Mouse (Mus musculus) embryo, embryonic 9.5 days (tissue): ENCODE results near the gene Pcbp2.

ENCODE experiments used
- DNase-seq: peaks from one replicate; pipeline ENCODE4 v3.0.0-alpha.2; 2017; ENCODE audit errors: extremely low spot score

Pcbp2 gene

DNA sequence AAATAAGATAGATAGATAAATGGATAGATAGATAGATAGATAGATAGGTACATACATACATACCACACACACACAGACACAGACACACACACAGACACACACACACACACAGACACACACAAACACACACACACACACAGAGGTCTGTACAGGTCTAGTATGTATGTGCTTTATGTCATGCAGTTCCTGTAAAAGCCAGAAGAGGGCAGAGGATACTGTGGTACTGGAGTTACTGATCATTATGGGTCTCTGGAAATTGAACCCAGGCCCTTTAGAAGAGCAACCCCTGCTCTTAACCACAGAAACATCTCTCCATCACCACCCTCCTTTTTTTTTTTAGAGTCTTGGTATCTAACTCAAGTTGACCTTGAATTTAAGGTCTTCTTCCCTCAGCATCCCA lies 6.7 kb upstream of the Pcbp2 start:
- no peak for DNase-seq

DNA sequence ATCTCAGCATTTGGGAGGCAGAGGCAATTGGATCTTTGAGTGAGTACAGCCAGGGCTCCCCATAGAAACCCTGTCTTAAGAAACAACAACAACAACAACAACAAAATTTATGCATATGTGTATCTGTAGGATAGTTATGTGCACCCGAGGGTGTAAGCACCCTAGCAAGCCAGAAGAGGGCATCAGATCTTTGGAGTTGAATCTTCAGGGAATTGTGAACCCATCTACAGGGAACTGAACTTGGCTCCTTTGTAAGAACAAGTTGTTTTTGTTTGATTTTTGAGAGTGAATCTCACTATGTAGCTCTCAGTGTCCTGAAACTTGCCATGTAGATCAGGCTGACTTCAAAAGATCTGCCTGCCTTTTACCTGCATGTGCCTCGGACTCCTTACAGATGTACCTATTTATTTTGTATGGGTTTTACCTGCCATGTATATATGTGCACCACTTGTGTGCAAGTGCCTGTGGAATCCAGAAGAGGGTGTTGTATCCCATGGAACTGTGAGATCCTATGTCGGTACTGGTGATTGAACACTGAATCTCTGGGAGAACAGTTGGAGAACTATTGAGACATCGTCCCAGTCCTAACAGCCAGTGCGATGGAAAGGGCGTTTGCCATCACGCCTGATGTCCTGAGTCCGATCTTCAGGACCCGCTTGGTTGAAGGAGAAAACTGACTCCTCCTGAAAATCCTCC lies 1.5 kb upstream of the Pcbp2 start:
- no peak for DNase-seq

DNA sequence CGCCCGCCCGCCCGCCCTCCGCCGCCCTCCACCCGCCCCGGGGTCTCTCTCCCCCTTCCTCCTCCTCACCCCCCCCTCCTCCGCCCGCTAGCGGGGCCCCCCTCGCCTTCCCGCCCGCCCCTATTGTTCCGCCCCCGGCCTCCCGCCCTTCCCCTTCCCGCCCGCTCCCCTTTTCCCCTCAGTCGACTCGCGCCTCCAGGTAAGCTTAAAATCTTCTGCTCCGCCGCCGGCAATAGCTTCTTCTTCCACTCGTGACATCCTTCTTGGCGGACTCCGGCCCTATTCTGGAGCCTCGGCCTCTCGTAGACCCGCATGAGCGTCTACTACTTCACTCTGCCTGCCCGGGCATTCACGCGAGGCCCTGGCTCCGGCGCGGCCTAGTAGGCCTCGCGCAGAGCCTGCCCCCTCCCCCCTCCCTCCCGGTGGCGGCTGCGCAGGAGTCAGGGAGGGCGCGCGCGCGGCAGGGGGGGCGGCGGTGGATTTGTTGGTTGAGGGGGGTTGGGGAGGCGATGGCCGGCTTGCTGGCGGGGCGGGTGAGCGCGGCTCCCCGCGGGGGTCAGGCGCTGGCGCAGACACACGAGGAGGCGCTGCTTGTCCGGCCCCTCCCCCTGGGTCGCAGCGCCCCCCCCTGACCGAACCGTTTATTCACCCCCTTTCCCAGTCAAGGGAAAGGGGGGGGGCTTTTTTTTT lies 411 bp downstream of the Pcbp2 start:
- peak; percentile 91 for DNase-seq

DNA sequence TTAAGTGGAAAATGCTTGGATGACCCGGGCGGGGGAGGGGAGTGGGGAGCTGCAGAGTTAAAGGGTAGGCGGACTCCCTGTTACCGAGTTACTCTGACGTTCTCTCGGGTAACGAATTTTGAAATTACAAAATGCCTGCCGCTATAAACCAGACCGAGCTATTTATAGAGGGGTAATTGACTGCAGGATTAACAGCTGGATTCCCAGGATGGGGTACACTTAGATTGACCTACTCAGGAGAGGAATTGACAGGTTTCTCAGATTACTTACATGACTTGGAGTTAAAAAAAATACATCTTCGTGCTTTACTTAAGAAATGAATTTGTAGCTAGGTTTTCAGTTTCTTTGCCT lies 931 bp downstream of the Pcbp2 start:
- DNase-seq: no peak

DNA sequence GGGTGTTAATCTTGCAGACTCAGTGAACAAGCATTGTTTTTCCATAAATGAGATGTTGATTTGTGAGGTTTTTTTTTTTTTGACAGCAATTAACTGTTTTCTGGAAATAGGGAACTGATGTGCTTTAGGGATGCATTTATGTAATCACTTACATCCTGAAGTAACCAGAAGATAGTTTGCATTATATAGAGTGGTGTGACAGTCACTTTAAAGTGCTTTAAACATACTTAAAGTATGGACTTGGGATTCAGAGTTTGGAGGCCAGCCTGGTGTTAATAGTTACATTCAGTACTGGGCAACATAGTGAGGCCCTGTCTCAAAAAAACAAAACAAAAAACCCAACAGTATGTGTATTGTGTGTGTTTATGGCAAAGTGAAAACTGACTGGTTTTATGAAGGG lies 1.4 kb downstream of the Pcbp2 start:
- DNase-seq: no peak

DNA sequence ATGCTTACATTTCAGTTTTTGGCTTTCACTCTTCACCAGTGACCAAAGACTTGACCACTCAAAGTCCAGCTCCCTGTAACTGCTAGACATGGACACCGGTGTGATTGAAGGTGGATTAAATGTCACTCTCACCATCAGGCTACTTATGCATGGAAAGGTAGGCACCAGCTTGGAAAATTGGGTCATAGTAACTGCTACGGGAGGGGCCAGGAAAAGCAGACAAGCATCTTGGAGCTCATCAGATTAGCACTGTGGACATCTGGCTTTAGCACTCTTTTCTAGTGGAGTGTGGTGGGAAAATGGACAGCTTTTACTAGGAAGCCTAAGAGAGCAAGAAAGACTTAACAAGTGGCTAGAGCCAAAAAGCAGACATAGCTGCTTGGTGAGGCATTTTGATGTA lies 2.9 kb downstream of the Pcbp2 start:
- no peak for DNase-seq

DNA sequence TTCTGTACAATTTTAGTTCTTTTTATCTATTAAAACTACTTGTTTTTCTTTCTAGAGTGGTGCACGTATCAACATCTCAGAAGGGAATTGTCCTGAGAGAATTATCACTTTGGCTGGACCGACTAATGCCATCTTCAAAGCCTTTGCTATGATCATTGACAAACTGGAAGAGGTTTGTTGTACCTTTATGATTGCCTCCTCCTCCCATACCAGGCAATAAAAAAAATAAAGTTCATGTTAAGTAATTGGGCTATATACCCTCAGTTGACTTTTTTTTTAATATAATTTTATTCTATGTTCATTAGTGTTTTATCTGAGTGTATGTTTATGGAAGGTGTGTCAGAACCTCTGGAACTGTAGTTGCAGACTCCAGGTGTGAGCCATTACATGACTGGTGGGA lies 4.2 kb downstream of the Pcbp2 start:
- no peak for DNase-seq

DNA sequence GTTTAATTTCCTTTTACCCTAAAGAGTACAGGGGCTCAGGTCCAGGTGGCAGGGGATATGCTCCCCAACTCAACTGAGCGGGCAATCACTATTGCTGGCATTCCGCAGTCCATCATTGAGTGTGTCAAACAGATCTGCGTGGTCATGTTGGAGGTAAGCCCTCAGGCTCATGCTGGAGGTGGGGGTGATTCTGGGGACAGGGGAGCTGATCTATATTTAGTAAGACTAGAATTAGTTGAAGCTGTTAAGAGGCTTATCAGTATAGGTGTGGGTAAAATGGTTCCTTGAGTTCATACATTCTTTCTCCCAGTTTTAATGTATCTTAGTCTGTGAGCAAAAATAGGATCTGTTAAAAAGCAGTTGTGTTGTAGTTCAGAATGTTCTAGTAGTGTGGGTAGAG lies 12.8 kb downstream of the Pcbp2 start:
- no peak for DNase-seq

DNA sequence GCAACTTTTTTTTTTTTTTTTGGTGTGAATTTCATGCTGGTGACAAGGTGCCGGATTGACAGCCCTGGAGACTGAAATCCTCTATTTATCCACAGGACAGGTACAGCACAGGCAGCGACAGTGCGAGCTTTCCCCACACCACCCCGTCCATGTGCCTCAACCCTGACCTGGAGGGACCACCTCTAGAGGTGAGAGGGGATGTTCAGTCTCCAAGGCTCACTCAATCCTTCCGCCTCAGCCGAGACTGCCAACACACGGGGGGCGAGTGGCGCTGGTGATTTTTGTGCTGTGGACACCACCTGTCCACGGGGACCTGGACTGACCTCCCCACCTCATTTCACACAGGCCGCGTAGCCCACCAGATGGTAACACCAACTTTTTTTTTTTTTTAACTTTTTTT lies 15.5 kb downstream of the Pcbp2 start:
- DNase-seq: no peak

DNA sequence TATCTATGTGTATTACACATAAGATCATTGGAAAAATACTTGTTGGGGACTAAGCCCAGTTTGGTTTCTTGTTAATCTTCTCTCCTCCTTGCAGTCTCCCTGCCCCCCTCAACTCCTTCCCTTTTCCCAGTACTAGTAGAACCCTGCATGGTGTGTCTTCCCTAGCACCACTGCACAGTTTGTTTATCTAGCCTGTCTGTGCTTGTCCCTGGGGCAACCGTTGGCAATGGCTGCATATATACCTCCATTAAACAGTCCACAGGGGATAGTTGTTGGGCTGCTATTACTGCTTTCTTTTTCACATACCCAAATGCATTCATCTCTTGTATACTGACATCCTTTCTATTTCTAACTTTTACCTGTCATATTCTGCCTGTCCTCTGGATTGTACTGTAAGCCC lies 17.3 kb downstream of the Pcbp2 start:
- DNase-seq: no peak

DNA sequence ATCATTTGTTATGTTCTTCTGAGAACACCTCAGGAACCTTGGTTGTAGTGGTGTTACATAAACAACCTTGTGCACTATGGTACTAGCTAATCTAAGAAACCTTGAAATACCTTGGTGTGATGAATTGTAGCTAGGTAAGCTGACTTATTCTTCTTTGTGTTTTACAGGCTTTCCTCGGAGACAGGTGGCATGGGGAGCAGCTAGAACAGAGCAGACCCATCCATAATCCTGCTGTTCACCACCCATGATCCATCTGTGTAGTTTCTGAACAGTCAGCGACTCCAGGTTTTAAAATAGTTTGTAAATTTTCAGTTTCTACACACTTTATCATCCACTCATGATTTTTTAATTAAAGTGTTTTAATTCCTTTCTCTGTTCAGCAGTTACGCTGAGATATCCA lies 28.0 kb downstream of the Pcbp2 start:
- DNase-seq: no peak

DNA sequence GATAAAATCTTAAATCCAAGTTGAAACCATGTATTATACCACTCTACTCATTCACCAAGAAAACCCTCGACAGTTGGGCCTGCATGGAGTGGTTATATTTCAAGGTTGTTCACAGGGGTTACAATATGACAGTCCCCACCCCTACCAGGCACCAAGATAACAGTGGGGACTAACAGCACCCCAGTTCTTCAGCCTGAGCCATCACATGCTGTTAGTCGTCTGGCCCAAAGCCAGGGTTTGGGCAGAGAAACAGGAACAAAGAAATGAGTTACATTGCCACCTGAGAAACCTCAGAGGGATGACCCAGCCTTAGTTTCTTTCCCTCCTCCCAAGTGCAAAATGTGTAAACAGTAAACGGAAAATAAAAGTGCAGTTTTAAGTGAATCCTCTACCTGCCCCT lies 29.0 kb downstream of the Pcbp2 start:
- no peak for DNase-seq

DNA sequence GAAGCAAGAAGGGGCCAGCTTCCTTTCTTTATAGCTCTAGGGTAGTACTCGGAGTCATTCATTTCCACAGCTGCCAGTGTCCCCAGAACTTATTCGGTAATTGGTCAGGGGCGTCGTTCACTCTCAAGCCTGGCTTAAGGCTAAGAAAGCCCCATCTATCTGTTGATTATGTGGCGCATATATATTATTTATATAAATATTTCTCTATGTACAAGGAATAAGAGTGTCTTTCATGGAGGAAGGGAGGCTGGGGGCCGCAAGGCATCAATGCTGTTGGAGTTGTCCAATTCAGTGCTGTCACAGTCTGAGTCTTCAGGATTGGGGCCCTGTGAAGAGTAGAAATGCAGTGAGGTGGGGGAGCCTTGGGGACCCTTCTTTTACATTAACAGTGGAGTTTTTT lies 29.5 kb downstream of the Pcbp2 start:
- no peak for DNase-seq

DNA sequence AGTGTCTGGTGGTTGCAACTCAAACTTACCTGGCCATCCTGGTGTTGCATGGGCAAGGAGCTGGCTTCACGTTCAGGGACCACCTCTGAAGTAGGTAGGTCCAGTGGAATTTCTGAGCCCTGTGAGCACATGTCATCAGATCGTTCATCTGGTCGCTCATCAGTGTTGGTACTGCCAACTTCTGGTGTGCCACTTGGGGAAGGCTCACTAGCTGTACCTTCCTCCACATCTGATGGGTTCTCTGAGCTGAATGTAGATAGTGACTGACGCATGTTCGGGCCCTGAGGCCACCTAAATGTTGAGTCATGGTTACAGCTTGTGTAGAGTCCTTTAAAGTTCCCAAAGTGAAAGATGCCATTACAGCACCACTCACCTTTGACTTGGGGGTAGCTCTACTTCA lies 30.1 kb downstream of the Pcbp2 start:
- no peak for DNase-seq

DNA sequence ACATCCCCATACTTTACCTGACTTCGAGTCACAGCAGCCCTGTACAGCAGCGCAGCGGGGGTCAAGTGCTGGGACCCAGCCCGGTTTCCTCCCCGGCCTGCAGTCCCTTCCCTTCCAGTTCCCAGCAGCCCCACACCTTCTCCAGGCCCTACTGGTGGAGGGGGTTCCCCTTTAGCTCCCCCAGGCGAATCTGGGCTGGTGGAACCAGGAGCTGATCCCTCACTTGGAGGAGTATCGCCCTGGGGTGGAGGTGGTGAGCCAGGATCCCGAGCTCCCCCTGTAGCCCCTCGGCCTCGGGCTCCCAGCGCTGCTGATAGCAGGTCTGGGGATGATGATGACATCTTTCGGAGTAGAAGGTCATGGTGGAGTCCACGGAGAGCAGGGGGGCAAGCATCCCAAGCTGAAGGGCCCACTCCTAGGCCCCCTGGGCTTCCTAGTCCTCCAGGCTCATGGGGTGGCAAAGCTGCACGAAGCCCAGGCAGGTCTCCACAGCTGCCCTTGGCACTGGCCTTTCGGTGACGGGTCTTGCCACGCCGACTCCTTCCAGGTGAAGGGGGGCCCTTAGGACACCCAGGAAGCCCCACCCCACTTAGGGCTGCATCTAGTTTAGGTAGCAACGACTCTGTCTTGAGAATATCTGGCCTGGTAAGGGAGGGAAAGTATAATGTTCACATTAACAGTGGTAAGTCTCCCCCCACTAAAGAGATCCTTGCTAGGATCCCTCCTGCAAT lies 30.9 kb downstream of the Pcbp2 start:
- no peak for DNase-seq

DNA sequence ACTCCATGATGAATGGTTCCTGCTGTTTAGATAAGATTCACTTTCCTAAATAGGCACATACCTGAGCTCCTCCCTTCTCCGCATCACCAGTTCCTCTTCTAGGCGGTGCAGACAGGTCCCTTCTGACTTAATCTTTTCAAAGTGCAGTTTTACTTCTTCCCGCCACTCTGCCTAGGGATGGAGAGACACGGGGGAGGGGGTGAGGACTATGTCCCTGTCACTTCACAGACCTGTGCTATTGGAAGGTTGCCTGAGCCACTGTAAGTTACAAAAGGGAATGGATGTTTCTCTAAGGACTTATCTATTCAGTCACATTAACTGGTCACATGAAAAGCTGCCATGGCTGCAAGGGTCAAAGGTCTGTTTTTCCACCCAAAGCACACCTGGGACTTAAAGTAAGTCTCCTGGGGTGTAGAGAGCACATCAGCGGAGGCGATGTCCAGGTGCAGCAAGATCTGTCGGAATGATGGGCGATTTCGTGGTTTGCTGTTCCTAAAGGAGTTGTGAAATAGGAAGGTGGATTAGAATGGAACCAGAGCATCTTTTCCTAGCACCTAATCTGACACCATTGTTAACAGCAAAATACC lies 32.0 kb downstream of the Pcbp2 start:
- DNase-seq: no peak

DNA sequence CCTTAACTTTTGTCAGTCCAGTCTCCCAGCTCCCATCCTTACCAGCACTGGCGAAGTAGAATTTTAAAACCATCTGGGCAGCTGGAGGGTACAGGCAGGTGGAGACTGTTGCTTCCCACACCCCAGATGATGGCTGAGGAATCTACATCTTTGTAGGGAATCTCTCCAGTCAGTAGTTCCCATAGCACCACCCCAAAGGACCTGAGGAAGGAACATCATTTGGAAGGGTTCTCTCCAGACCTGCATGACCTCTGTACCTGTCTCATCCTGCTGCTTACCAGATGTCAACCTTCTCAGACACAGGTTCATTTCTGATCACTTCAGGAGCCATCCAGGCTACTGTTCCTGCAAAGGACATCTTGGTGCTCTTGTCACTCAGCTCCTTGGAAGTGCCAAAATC lies 33.1 kb downstream of the Pcbp2 start, which contains the start of gene Gm10337:
Gm10337 (plus strand) TSS at position 276 of the 400 bp plus-strand sequence.
- DNase-seq: no peak

DNA sequence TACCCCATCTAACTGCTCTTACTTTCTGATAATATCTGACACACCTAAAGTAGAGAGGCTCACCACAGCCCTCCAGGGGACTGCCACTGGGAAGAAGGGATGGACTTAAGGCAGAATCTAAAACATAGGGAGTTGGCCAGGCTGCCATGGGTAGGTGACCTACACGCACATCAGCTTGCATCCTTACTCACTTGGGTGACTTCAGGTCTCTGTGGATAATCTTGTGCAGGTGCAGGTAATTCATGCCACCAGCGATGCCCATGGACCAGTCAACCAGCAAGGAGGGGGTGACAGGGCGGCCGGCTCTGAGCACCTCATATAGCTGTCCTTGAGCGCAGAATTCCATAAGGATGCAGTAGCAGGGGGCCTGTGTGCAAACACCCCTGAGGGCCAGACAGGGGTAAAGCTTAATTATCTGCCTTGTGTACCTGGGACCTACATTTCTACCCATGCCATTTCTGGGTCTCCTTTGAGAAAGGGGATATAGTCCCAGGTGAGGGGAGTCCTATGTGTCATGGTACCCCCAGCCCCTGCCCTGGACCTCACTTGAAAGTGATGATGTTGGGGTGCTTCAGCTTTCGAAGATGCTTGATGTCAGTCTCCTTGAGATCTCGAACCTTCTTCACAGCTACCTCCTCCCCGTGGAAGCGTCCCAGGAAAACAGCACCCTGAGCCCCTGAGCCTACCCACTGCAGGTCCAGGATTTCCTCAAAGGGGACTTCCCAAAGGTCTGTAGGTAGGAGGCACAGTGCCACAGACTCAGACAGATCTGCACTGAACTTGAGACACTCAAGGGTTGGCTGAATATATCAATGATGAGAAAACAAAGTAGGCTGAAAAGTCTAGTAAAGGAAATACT lies 33.8 kb downstream of the Pcbp2 start:
- no peak for DNase-seq

DNA sequence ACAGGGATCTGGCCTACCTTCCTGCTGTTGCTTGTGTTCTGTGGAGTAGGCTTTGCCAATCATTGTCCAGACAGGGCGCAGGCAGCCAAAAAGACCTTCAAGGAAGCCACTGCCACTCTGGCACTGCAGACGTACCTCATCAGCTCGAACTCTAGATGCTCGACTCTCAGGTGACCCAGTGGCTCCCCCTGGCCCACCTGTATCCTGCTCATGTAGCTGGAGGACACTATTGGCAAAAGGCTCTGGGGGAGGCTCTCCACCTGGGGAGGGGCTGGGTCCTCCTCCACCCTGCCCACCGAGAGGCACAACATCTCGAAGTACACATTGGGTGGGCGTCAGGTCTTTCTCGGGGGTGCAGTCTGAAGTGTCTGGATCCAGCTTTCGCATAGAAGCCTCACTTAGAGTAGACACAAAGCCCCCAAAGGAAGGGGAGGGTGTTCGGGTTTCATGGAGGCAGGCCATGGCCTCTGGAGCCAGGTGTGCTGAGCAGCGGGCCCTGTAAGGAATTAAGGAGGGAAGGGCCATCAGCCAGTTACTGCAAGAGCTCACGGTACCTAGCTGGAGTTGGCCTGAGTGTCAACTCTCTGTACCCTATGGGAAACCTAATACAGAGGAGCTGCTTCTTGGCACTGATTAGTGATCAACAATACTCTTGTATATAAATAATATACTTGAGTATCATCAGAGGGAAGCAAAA lies 34.9 kb downstream of the Pcbp2 start:
- DNase-seq: no peak

DNA sequence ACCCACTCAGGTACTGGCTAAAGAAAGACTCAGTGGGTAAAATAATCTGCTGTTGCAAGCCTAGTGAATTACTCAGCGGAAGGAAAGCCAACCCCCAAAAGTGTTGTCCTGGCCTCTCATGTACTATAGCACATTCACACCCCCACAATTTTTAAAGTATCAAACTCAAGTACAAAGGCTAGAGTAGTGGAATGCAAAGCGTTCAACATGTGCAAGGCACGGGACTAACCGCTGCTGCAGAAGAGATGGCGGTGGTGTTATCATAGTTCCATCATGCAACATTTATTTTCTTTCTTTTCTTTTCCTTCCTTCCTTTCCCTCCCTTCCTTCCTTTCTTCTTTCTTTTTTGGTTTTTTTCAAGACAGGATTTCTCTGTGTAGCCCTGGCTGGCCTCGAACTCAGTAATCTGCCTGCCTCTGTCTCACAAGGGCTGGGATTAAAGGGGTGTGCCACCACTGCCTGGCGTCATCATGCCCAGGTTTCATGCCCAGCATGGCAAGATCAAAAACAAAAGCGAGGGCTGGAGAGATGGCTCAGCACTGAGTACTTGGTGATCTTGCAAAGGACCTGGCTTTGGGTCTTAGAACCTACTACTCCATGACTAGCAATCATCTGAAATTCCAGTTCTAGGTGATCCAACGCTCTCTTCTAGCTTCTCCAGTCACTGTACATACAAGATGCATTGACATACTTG lies 35.6 kb downstream of the Pcbp2 start:
- DNase-seq: no peak

DNA sequence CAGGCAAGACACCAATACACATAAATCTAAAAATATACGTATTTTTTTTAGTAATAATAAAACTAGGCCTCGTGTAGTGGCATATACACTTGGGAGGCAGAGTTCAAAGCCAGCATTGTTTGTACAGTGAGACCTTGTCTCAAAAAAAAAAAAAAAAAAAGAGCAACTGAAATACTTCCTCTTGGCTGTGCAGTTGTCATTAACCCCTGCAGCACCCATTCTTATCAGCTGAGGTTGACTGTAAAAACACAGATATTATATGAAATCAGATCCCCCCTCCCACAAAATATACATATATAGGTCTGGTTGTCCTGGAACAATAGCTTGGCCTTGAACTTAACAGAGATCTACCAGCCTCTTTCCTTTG lies 36.1 kb downstream of the Pcbp2 start:
- no peak for DNase-seq
